Mouse (Mus musculus): ENCODE measurements around the gene Olfr297.

Gene Olfr297

DNA sequence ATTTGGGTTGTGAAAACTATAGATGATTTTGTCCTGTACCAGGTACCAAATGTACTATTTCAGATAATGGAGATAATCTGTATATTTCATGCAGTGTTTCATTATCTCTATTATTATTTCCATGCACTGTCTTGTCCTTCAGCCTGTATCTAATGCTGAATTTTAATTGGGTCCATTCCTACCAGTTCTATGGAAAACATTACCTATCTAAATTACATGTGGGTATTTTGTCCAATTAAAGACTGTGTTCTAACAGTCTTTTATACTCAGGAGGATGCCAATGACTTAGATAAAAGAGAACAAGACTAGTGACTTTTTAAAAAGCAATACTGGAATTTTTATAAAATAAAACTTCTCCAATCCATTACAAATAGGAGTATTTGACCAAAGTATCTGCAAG lies at the start of gene Olfr297:
TSS of gene Olfr297 (plus strand) at position 301 of the 400 bp plus-strand sequence.
- DNase-seq: no peak

DNA sequence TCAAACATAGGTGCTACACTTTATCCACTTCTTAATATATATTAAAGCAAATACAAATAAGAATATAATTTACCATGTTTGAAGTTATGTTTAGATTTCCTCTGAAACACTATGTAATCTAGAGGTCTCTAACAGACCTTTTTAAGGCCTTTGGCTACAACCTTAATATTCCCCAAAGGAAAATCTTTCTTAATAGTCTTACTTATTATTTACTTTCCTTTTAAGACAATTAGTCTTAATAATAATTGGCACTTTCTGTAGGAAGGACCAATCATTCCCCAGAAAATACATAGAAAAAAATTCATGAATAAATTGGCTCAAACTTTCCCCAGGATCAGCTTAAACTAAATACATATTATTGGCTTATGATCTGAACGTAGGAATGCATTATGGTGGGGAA lies 27.4 kb upstream of the Olfr297 start, which contains the start of gene Olfr298:
TSS of gene Olfr298 (minus strand) at position 101 of the 400 bp plus-strand sequence.
- DNase-seq: no peak
